Mouse (Mus musculus): ENCODE results near the gene Dclre1b.

DNA sequence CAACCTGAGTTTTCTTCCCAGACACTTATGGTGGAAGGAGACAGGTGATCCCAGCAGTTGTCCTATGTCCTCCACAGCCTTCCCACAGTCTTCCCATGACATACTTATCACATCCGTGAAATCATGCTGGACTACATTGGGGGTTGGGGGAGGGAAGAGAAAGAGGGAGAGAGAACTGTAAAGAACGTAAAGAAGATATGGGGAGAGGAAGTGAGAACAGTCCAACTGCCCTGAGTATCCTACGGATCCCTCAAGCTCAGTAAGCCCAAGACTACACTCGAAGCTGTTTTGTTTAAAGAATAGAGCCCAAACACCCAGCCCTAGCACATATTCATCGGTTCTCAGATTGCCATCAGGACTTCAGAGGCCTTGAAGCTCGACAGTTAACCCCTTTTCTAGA is 30.6 kb downstream of the Dclre1b start:
- TF ChIP-seq CTCF (IDR thresholded peaks at IDR 0.05; ENCODE audit: control insufficient read depth, insufficient read depth, insufficient read length) (no peak), MYOG (IDR thresholded peaks at IDR 0.05; ENCODE audit: control insufficient read depth, extremely low read depth, insufficient read length) (no peak), USF1 (IDR thresholded peaks at IDR 0.05; ENCODE audit: low read depth) (no peak)
